Mouse (Mus musculus) ES-Bruce4 (cell line): ENCODE measurements around the gene Sntg2.

ENCODE experiments used
- CTCF ChIP-seq: IDR thresholded peaks from one replicate; pipeline ENCODE4 v1.8.1; 2011; ENCODE audit warnings: low read depth, low read length
- EP300 ChIP-seq: IDR thresholded peaks from 2 replicates; pipeline ENCODE4 v1.6.1; 2011; ENCODE audit warnings: low read depth, low read length; ENCODE audit not compliant: insufficient read depth
- POLR2A ChIP-seq: IDR thresholded peaks from one replicate; pipeline ENCODE4 v1.8.1; 2011; ENCODE audit warnings: low read length; ENCODE audit not compliant: insufficient read depth

DNA sequence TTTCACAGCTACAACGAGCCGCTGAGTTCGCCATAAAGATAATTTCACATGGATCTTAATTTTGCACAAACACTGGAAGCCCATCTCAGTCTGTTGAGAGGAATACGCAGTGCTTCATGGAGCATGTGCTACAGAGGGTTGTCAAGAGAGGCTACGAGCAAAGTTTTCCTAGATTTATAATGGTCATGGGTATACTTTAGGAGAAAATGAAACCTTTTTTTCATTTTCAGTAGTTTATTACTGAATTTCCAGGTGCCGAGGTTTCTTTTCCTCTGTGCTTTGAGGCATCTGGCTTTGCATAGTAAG is 243.8 kb downstream of the Sntg2 start:
- TF ChIP-seq CTCF: no peak
- TF ChIP-seq POLR2A: no peak
- no peak for TF ChIP-seq EP300
